Mouse (Mus musculus) kidney, adult 9 months (tissue): ENCODE measurements at regions not wholly inside any gene's neighbourhood (a gene's known extent, or its start where the extent isn't known, plus 50 kb on each side); places are given as distances from the start of the nearest gene placed in this dataset.

ENCODE experiments used
- DNase-seq: peaks from one replicate; pipeline ENCODE4 v3.0.0; 2022

- peak; percentile 68 for DNase-seq
These were observed 77.3 kb upstream of the Kdm7a start for GRCm38 (mm10) chr6:39283761-39284415.

GRCm38 (mm10) chr6:39278317-39278716 lies 71.7 kb upstream of the Kdm7a start:
- DNase-seq: no peak

DNA sequence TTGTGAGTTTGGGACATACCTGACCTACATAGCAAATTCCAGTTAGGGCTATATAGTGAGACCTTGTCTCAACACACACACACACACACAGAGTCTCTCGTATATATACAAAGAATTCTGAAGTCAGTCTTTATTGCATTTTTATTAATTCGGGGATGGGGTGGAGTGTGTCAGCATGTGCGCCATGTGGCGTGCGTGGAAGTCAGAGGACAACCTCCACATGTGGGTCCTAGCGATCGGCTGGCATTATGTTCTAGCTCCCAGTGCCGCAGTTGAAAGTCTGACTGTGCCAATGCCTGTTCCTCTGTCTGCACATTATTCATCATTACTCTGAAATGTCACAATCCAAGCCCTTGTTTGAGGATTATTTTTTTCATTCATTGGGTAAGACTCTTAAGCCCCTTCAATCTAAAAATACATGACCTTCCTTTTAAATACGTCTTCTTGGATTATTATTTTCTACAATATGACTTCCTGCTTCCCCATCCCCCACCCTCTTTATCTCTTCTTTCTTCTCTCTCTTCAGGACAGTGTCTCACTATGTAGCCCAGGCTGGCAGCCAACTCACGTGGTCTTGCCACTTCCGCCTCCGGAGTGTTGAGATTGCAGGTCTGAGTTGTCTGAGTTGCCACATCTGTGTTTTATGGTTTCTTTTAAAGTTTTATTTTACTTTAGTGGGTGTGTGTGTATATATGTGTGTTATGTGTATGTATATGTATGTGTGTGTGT lies 68.3 kb upstream of the Kdm7a start:
- no peak for DNase-seq

DNA sequence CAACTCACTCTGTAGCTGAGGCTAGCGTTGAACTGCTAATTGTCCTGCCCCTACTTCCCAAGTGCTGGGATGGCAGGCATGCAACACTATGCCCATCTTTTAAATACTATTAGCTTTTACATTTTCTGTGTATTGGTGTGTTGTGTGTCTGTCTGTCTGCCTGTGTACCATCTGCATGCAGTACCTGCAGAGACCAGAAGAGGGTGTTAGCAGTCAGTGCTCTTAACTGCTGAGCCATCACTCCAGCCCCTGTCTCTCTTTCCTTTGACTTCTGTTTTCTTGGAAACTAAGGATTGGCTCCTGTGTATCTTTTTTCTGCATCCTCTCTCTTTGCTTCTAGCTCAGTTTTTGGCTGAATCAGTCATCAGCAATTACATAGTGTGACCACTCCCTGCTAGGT lies 66.8 kb upstream of the Kdm7a start:
- no peak for DNase-seq

- DNase-seq: no peak
These were observed 63.9 kb upstream of the Kdm7a start for GRCm38 (mm10) chr6:39270457-39270856.

DNA sequence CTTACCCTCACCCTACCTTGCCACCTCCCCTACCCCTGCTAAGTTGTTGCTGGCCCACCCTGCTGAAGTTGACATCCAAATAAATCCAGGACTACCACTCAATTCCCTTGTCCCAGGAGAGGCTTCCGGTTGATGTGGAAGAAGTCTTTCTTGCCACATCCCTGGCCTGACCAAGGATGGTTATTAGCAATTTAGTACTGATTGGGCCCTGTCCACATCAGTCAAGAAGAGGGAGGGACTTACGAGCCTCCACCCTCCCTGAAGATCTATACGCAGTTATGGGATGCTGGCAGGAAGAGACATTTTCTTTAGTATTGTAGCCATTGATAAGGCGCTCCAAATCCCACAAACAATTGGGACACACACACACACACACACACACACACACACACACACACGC lies 63.1 kb upstream of the Kdm7a start:
- no peak for DNase-seq

GRCm38 (mm10) chr6:39268647-39269428 lies 62.2 kb upstream of the Kdm7a start:
- DNase-seq: no peak

GRCm38 (mm10) chr6:39264722-39265121 lies 58.1 kb upstream of the Kdm7a start:
- DNase-seq: peak; percentile 86

DNA sequence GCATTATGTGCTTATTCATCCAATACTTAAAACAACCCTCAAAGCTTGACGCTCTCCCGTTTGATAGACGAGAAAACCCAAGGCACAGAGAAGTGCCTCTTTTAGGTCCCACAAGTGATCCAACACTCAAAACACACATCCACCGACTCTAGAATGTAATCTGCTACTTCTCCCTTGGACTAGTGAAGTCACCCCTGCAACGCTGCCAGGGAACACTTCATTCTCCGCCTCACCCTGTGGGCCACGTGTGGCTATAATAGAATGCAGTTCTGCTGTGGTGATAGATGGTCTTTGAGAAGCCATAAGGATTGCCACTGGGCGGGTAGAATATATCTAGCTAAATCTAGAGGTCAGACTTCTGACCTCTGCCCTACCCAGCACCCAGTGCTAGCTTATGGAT lies 57.0 kb upstream of the Kdm7a start:
- no peak for DNase-seq

- DNase-seq: no peak
These were observed 55.4 kb upstream of the Kdm7a start for GRCm38 (mm10) chr6:39261951-39262350.

DNA sequence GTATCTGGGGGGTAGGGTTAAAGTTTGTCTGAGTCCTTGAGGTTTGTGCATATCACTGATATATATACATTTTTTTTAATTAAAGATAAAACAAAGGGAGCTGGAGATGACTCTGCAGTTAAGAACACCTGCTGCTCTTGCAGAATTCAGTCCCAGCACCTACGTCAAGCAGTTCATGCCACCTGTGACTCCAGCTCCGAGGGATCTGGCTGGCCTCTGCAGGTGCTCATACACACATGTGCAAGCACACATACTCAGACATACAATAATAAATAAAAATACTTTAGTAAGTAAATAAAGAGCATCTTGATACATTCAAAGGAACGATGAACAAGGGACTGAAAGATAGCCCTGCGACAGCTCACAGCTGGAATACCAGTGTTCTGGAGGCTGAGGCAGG lies 53.9 kb upstream of the Kdm7a start:
- no peak for DNase-seq

GRCm38 (mm10) chr6:39259129-39259528 lies 52.5 kb upstream of the Kdm7a start:
- DNase-seq: no peak

DNA sequence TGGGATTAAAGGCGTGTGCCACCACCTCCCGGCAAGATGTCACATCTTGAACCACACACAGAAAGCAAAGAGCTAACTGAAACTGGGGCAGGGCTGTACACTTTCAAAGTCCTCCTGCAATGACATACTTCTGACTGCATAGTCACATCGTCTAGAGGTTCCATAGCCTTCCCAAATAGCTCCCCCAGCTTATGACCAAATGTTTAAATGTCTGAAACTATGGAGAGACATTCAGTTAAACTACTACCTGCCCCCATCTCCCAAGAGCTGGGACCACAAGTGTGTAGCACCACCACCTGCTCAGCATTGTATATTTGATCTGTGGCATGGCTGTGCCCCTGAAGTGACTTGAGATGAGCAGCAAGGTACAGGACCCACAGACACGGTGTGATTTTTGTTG lies 52.1 kb upstream of the Kdm7a start:
- DNase-seq: no peak

DNA sequence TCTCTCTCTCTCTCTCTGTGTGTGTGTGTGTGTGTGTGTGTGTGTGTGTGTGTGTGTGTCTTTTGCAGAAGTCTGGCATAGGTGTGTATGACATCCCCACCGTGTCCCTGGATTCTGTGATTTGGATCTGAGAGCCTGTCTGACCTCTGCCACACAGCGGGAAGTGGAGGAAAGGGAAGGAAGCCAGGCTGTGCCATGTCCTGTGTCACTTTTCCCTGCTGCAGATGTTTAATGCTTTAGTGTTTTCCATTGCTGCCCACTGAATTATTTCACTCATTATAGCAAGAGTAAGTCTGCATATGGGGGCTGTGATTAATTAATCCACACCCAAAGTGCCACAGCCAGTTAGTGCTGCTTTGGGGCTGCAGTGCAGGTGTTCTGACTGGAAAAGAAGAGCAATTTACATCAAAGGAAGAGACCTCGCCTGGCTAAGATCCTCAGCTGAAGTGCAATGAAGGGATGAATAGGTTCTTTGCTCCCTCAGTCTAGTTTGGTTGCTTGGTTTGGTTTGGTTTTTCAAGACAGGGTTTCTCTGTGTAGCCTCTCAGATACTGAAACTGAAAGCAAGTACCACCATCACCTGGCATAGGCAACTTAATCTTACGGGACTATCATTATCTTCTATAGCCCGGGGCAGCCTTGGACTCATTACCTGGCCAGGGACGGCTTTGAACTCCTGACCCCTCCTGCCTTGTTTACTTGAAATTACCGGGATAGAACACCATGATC lies 51.2 kb upstream of the Kdm7a start:
- peak; percentile 14 for DNase-seq

DNA sequence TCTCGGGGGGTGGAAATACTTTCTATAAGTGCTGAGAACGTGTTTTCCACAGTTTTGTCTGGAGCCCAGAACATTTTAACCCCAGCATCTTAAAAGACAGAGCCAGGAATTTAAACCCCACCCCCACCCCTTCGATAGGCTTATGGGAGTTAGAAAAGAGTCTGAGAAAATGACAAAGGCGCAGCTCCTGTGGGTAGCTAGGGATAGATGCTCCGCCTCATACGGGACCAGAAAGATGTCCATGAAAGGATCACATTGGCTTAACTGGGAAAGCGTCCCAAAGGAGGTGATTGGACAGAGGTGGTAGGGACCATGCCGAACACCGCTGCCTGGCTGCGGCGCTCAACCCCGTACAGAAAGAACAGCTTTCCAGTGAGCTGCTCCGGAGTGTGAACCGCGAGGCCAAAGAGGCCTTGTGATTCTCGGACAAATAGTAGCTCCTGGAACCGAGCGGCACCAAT lies 50.6 kb upstream of the Kdm7a start:
- DNase-seq: peak; percentile 28

- DNase-seq: peak; percentile 57
These were observed 49.9 kb upstream of the Kdm7a start for GRCm38 (mm10) chr6:39256304-39257103.
